Mouse (Mus musculus): Measurements from ENCODE around the gene Ankfy1.

Gene Ankfy1

GRCm38 (mm10) chr11:72795455-72796295, 105.9 kb downstream of the Ankfy1 start, which contains the start of the genes Cyb5d2 and Zzef1:
Gene Cyb5d2 (minus strand): TSS chr11:72796142.
Gene Zzef1 (plus strand): TSS chr11:72796226.
- peak; percentile 97 for DNase-seq (ENCODE audit: low spot score)

GRCm38 (mm10) chr11:72796296-72796687, 106.5 kb downstream of the Ankfy1 start:
- DNase-seq (ENCODE audit: low spot score) = no peak

GRCm38 (mm10) chr11:72796773-72797338, 107.0 kb downstream of the Ankfy1 start:
- no peak for DNase-seq (ENCODE audit: low spot score)

GRCm38 (mm10) chr11:72798112-72798511, 108.3 kb downstream of the Ankfy1 start:
- DNase-seq (ENCODE audit: low spot score) = no peak

GRCm38 (mm10) chr11:72801182-72801581, 111.4 kb downstream of the Ankfy1 start:
- DNase-seq (ENCODE audit: low spot score) = no peak

- DNase-seq (ENCODE audit: low spot score) = no peak
Measured at GRCm38 (mm10) chr11:72803038-72803437, 113.2 kb downstream of the Ankfy1 start.

- DNase-seq (ENCODE audit: low spot score) = no peak
Measured at GRCm38 (mm10) chr11:72804586-72804985, 114.8 kb downstream of the Ankfy1 start.

GRCm38 (mm10) chr11:72805232-72805631, 115.4 kb downstream of the Ankfy1 start:
- DNase-seq (ENCODE audit: low spot score) = no peak

GRCm38 (mm10) chr11:72806556-72806955, 116.8 kb downstream of the Ankfy1 start:
- no peak for DNase-seq (ENCODE audit: low spot score)

- no peak for DNase-seq (ENCODE audit: low spot score)
Measured at GRCm38 (mm10) chr11:72807992-72808391, 118.2 kb downstream of the Ankfy1 start.

GRCm38 (mm10) chr11:72813687-72814086, 123.9 kb downstream of the Ankfy1 start:
- DNase-seq (ENCODE audit: low spot score) = no peak

GRCm38 (mm10) chr11:72814188-72814587, 124.4 kb downstream of the Ankfy1 start:
- DNase-seq (ENCODE audit: low spot score) = no peak

- no peak for DNase-seq (ENCODE audit: low spot score)
Measured at GRCm38 (mm10) chr11:72816859-72817258, 127.1 kb downstream of the Ankfy1 start.

GRCm38 (mm10) chr11:72818067-72818466, 128.3 kb downstream of the Ankfy1 start:
- DNase-seq (ENCODE audit: low spot score) = no peak

GRCm38 (mm10) chr11:72821041-72821440, 131.2 kb downstream of the Ankfy1 start:
- no peak for DNase-seq (ENCODE audit: low spot score)

Measured in testis, postnatal 14 days (tissue).